Mouse (Mus musculus): ENCODE measurements around the gene Ywhag.

Ywhag gene

GRCm38 (mm10) chr5:135887675-135888102, 46.7 kb downstream of the Ywhag start, which contains the start of gene Hspb1:
Gene Hspb1 (plus strand): TSS chr5:135887919.
- DNase-seq (ENCODE audit: low spot score): no peak

- no peak for DNase-seq (ENCODE audit: low spot score)
Measured at GRCm38 (mm10) chr5:135884641-135885040, 49.8 kb downstream of the Ywhag start.

GRCm38 (mm10) chr5:135879449-135880158, 54.8 kb downstream of the Ywhag start:
- peak; percentile 32 for DNase-seq (ENCODE audit: low spot score)

GRCm38 (mm10) chr5:135877831-135878231, 56.6 kb downstream of the Ywhag start:
- DNase-seq (ENCODE audit: low spot score): no peak

- no peak for DNase-seq (ENCODE audit: low spot score)
Measured at GRCm38 (mm10) chr5:135877180-135877579, 57.2 kb downstream of the Ywhag start.

- DNase-seq (ENCODE audit: low spot score): no peak
Measured at GRCm38 (mm10) chr5:135873753-135874152, 60.7 kb downstream of the Ywhag start.

- DNase-seq (ENCODE audit: low spot score): no peak
Measured at GRCm38 (mm10) chr5:135872996-135873395, 61.4 kb downstream of the Ywhag start.

- DNase-seq (ENCODE audit: low spot score): no peak
Measured at GRCm38 (mm10) chr5:135870505-135870904, 63.9 kb downstream of the Ywhag start.

- DNase-seq (ENCODE audit: low spot score): no peak
Measured at GRCm38 (mm10) chr5:135869661-135870423, 64.6 kb downstream of the Ywhag start.

GRCm38 (mm10) chr5:135868653-135869052, 65.8 kb downstream of the Ywhag start:
- DNase-seq (ENCODE audit: low spot score): no peak

GRCm38 (mm10) chr5:135867637-135868593, 66.5 kb downstream of the Ywhag start:
- DNase-seq (ENCODE audit: low spot score): no peak

- DNase-seq (ENCODE audit: low spot score): no peak
Measured at GRCm38 (mm10) chr5:135866662-135867061, 67.8 kb downstream of the Ywhag start.

Data from ovary, postnatal 10 days (tissue).